Mouse (Mus musculus): Measurements from ENCODE around the gene Ifitm5. TPM values are rescaled to one million over a fixed set of nuclear protein-coding genes. Genes with fewer than 3 reads are reported as not detected.
"Not testable (repeated sequence)": the region's sequence is repeated elsewhere in the genome, so short reads cannot be mapped to it uniquely, and the experiment has no call there.

Gene Ifitm5
- polyA plus RNA-seq, 1 experiment from 2014 or later = 3.8 TPM

DNA sequence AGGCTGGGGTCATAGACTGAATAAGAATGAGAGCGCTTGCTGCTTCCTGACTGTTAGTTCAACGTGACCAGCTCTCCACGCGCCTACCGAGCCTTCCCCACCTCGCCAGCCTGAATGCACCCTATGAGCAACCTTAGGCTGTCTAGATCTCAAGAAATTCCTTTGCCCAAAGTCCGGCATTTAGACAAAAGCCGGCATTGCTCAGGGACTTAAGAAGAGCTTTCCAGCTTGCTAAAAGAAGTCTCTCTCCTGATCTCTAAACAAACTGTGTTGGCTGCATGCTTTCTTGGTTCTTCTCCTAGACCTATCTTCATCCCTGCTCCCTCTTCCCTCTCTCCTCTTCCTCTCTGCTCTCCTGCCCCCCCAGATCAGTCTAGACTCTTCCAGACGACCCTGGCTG is 24.8 kb upstream of the Ifitm5 start:
- no peak for DNase-seq (ENCODE audit: low spot score)
- 13% methylated on average over 9 of the region's 9 CpGs for WGBS
- no peaks in the 10 kb centered on the region for H3K9me3 ChIP-seq
- H3K4me1 ChIP-seq = peaks cover 38% of the 10 kb centered on the region
- H3K27ac ChIP-seq (replicated peaks) = 0 out of 2 replicates have a peak overlapping the region, but pooled peaks have one; percentile 37
- 0 out of 2 replicates have a peak overlapping the region, but pooled peaks have one; percentile 3 for H3K4me3 ChIP-seq
- peaks cover 24% of the 10 kb centered on the region for H3K27me3 ChIP-seq (replicated peaks; ENCODE audit: low read depth, poor library complexity, severe bottlenecking)
- no peaks in the 10 kb centered on the region for H3K36me3 ChIP-seq (replicated peaks)

DNA sequence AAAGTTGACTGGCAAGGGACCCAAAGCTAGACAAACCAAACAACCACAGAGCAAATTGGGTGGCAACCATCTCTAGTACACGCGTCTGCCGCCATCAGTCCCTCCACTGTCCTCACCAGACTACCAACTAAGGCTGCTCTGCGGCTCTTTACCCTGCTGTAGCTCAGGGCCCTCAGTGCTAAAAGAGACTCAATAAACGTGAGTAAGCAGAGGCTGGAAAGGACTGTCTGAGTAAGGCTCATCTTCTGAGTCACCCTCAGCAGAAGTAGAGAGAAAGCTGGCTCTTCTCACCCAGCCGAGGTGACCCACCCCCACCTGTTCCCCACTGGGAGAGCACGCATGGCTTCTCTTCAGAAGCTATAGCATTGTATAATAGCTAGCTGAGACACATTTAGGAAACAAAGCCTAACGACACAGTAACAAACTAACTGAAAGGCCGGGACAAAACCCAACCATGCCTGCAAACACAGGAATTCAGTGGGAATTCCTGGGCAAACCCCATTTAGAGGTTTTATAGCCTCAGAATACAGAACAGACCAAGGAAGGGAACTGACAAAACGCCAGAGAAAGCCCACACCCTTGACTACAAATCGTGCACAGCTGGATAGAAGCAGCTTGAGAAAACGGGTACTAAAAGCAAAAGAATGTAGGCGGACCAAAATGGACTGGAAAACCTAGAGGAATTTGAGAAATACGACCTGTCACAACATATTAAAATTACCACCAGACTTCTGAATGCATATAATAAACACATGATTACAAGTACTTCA is 23.5 kb upstream of the Ifitm5 start:
- no peaks in the 10 kb centered on the region for H3K9me3 ChIP-seq
- DNase-seq (ENCODE audit: low spot score) = no peak
- H3K36me3 ChIP-seq (replicated peaks) = no peaks in the 10 kb centered on the region
- peak overlapping the region; percentile 54; the same call in 1 of the 2 replicates for H3K27ac ChIP-seq (replicated peaks)
- 37% methylated on average over 14 of the region's 14 CpGs for WGBS
- no peak overlapping the region for H3K4me3 ChIP-seq
- peaks cover 36% of the 10 kb centered on the region for H3K27me3 ChIP-seq (replicated peaks; ENCODE audit: low read depth, poor library complexity, severe bottlenecking)
- H3K4me1 ChIP-seq = peaks cover 41% of the 10 kb centered on the region

DNA sequence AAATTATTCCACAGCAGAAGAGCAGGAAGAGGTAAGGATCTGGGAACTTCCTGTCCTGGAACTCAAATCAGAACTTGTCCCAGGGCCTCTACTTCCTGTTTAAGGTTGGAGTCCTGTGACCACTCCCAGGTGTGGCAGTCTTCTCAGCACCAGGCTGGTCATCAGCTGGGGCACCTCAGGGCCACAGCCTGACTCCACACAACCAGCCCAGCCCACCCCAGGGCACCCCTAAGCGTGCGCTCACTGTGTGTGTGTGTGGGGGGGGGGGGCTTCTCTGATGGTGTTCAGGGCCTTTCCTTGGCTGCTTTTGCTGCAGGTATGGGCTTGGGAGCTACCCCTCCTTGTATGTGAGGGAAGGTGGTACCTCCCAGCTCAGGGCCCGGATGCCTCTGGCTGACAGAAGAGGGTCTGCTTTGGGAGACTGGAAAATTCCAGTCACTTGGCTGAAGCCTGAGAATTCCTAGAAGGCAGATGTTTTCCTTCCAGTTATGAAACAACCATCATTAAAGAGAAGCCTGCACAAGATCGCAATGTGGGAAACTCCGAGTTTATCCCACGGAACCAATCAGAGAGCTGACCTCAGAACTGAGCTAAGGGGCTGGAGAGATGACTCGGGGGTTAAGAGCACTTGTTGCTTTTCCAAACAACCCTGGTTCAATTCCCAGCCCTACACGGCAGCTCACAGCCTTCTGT is 21.5 kb upstream of the Ifitm5 start:
- Histone ChIP-seq H3K27ac (replicated peaks) (no peak overlapping the region; the same call in 1 of the 2 replicates), H3K36me3 (replicated peaks) (no peaks in the 10 kb centered on the region), H3K9me3 (no peaks in the 10 kb centered on the region), H3K4me3 (no peak overlapping the region), H3K4me1 (peaks cover 55% of the 10 kb centered on the region), H3K27me3 (replicated peaks; ENCODE audit: low read depth, poor library complexity, severe bottlenecking) (peaks cover 36% of the 10 kb centered on the region)
- 84% methylated on average over 8 of the region's 8 CpGs for WGBS
- no peak for DNase-seq (ENCODE audit: low spot score)

DNA sequence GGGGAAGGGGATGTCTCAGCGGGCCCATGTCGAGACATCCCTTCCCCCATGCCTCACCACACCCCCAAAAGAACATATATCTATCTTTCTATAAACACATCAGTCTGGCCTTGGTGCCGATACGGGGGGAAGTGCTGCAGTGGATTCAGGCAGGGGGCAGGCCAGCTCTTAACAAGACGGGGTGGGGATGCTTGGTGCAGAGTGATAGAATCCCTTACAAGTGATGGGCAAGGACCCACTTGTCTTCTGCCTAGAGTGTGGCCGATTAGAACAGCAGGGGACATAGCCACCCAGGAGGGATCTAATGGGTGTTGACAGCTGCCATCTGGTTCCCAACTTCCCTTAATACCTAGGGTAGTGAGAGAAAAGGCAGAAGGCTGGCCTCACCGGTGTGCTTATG is 20.8 kb upstream of the Ifitm5 start:
- 55% methylated on average over 7 of the region's 7 CpGs for WGBS
- Histone ChIP-seq H3K27ac (replicated peaks) (no peak overlapping the region), H3K27me3 (replicated peaks; ENCODE audit: low read depth, poor library complexity, severe bottlenecking) (peaks cover 36% of the 10 kb centered on the region), H3K9me3 (no peaks in the 10 kb centered on the region), H3K4me3 (no peak overlapping the region), H3K36me3 (replicated peaks) (no peaks in the 10 kb centered on the region), H3K4me1 (peaks cover 55% of the 10 kb centered on the region)
- DNase-seq (ENCODE audit: low spot score) = no peak

DNA sequence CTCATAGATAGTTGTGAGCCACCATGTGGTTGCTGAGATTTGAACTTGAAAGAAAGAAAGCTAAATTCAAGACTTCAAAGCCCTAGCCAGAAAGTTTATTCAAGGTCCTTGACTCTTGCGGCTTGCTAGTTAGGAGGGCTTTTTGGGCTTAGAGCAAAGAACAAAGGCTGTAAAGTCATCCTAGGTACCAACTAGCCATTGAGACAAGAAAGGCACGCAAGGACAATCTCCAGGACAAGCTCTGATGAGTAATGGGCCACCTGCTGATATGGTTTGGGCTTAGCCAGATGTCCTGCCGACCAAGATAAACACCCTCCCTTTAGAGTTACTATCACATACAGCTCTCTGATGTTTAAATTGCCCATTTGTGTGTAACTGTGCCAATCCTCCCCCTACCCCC is 18.6 kb upstream of the Ifitm5 start:
- H3K27ac ChIP-seq (replicated peaks); H3K4me3 ChIP-seq; DNase-seq (ENCODE audit: low spot score); H3K36me3 ChIP-seq (replicated peaks); H3K9me3 ChIP-seq: not testable (repeated sequence)
- H3K27me3 ChIP-seq (replicated peaks; ENCODE audit: low read depth, poor library complexity, severe bottlenecking) = peaks cover 25% of the 10 kb centered on the region
- H3K4me1 ChIP-seq = peaks cover 41% of the 10 kb centered on the region
- WGBS = 25% methylated on average over 3 of the region's 3 CpGs

DNA sequence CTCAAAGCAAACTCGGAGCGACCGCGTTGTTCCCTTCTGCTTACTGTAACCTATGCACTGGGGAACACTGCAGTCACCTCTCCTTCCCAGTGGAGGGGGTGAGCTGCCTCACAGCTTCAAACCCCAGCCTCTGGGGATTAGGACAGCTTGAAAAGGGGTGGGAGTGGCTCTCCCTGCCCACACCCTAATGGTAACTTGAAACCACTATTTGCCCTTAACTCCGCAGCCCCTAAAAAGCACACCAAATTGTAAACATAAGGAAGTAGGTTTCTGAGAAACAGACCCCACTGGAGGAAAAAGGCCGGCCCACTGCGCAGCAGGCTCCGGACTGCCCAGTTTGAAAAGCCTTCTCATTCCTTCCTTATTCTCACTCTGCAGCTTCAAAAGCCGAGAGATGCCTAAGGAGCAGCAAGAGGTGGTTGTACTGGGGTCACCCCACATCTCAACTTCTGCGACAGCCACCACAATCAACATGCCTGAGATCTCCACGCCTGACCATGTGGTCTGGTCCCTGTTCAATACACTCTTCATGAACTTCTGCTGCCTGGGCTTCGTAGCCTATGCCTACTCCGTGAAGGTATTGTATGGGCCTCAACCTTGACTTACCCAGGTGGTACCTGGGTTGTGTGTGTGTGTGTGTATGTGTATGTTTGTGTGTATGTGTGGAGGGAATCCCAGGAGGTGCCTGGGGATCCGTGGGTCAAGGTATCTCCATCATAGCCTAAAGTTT is 17.9 kb upstream of the Ifitm5 start:
- Histone ChIP-seq H3K4me3 (peak overlapping the region; percentile 34), H3K27me3 (replicated peaks; ENCODE audit: low read depth, poor library complexity, severe bottlenecking) (peaks cover 25% of the 10 kb centered on the region), H3K27ac (replicated peaks) (peak overlapping the region; percentile 11), H3K36me3 (replicated peaks) (no peaks in the 10 kb centered on the region), H3K9me3 (no peaks in the 10 kb centered on the region), H3K4me1 (peaks cover 34% of the 10 kb centered on the region)
- peak; percentile 46 for DNase-seq (ENCODE audit: low spot score)
- WGBS = 7% methylated on average over 14 of the region's 14 CpGs

DNA sequence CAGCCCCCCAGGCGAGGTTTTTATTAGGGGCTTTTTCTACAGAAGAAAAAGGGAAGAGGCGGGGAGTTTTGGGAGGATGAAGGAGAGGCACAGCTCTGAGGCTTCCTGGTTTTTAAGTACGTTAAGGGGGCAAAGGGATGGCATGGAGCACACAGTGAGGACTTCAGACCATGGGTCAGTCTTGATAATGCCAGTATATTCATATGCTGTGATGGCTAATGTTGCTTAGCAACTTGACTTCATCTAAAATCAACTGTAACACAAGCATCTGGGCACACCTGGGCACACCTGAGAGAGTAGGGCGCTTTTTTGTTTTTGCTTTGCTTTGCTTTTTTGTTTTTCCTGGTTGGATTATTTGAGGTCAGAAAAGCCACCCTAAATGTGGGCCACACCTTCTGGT is 16.8 kb upstream of the Ifitm5 start, which contains the start of gene Ifitm1:
Gene Ifitm1, plus strand, starts transcription at position 301 of the 400 bp plus-strand sequence.
- Histone ChIP-seq H3K27me3 (replicated peaks; ENCODE audit: low read depth, poor library complexity, severe bottlenecking) (peaks cover 25% of the 10 kb centered on the region), H3K27ac (replicated peaks) (peak within 1 kb of the TSS; percentile 11), H3K9me3 (no peaks in the 10 kb centered on the region), H3K36me3 (replicated peaks) (no peaks in the 10 kb centered on the region), H3K4me1 (peaks cover 34% of the 10 kb centered on the region), H3K4me3 (peak within 1 kb of the TSS; percentile 34)
- DNase-seq (ENCODE audit: low spot score) = no peak
- WGBS = 78% methylated on average over 4 of the region's 4 CpGs

DNA sequence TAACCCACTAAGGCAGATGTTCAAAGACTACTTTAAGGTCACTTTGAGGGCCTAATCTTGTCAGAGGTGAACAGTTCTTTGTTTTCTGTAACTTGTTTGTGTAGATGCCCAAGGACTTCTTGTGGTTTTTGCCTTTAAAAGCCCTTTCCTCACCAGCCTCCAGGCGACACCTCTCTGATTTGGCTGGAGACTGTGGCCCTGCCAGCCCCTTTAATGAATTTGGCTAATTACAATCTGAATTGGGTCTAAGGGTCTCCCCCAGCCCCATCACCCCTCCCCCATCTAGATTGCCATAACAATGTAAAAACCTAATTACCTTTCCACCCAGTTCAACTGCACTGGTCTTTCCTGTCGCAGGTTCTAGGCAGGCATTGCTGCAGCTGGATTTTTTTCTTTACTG is 12.6 kb upstream of the Ifitm5 start:
- no peak overlapping the region for H3K4me3 ChIP-seq
- no peak overlapping the region for H3K27ac ChIP-seq (replicated peaks)
- H3K4me1 ChIP-seq = peaks cover 16% of the 10 kb centered on the region
- WGBS = 55% methylated on average over 2 of the region's 2 CpGs
- DNase-seq (ENCODE audit: low spot score) = no peak
- H3K9me3 ChIP-seq = no peaks in the 10 kb centered on the region
- peaks cover under 1% of the 10 kb centered on the region; the same call in 1 of the 2 replicates for H3K27me3 ChIP-seq (replicated peaks; ENCODE audit: low read depth, poor library complexity, severe bottlenecking)
- H3K36me3 ChIP-seq (replicated peaks) = no peaks in the 10 kb centered on the region

DNA sequence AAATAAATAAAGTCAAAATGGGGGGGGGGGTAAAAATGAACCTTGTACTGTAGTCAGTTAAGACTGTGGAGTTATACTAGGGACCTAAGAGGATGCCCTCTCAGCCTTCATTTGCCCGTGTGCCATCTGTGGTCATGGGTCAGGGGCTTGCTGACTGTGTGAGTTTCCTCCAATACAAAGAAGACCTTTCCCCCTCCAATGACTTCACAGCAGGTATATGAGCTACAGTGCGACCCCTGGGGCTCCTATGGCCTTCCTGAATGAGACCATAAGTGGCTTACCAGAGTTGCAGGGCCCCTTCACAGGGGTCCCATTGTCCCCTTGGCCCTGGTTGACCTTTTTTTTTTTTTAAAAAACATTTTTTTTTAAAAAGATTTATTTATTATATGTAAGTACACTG is 11.3 kb upstream of the Ifitm5 start:
- WGBS = 45% methylated on average over 2 of the region's 2 CpGs
- DNase-seq (ENCODE audit: low spot score) = no peak
- Histone ChIP-seq H3K36me3 (replicated peaks) (no peaks in the 10 kb centered on the region), H3K9me3 (no peaks in the 10 kb centered on the region), H3K4me1 (peaks cover 16% of the 10 kb centered on the region), H3K27ac (replicated peaks) (no peak overlapping the region), H3K4me3 (no peak overlapping the region), H3K27me3 (replicated peaks; ENCODE audit: low read depth, poor library complexity, severe bottlenecking) (peaks cover 6% of the 10 kb centered on the region; the same call in 1 of the 2 replicates)

DNA sequence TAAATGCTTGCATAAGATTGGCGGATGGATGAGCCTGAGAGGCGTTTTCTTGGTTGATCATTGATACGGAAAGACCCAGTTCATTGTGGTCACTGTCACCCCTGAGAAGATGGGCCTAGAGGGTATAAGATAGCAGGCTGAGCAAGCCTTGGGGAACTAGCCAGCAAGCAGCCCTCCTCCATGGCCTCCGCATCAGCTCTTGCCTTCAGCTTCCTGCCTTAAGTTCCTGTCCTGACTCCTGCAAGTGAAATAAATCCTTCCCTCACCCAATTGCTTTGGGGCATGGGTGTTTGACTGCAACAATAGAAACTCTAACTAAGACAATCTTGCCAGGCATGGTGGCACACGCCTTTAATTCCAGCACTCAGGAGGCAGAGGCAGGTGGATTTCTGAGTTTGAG is 9.9 kb upstream of the Ifitm5 start:
- H3K36me3 ChIP-seq (replicated peaks) = no peaks in the 10 kb centered on the region
- 64% methylated on average over 5 of the region's 5 CpGs for WGBS
- H3K27ac ChIP-seq (replicated peaks) = no peak overlapping the region
- no peak for DNase-seq (ENCODE audit: low spot score)
- H3K27me3 ChIP-seq (replicated peaks; ENCODE audit: low read depth, poor library complexity, severe bottlenecking) = peaks cover 6% of the 10 kb centered on the region; the same call in 1 of the 2 replicates
- H3K4me1 ChIP-seq = peaks cover 30% of the 10 kb centered on the region
- no peaks in the 10 kb centered on the region for H3K9me3 ChIP-seq
- H3K4me3 ChIP-seq = no peak overlapping the region

DNA sequence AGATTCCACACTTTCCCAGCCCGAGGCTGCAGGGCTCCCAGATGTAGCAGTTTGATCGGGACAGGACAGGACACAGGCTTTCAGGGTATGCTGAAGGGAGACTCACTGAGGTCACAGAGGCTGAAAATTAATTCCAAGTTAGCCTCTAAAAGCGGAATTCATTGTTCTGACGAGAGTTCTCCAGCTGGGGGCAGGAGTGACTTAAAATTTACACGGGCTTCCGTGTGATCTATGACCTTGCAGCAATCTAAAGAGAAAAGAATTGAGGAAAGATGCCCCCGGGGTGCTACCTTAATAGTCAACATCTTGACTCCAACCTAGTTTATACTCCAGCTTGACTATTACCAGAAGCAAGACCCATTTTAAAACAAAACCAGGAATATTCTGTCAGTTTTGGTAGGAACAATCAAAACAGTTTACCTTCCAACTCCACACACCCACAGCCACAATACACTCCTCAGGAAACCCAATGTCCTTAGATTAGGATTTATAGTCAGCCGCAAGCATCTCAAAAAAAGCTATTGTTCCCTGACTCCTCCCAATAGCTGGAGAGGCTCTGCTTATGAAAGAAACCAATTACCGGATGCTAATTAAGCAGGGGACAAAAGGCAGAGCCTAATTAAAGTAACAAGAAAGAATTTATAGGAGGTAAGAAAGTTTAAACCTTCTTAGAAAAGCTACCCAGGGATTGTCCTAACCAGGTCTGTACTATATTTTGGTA is 9.2 kb upstream of the Ifitm5 start:
- Histone ChIP-seq H3K36me3 (replicated peaks) (no peaks in the 10 kb centered on the region), H3K9me3 (no peaks in the 10 kb centered on the region), H3K4me3 (no peak overlapping the region), H3K27ac (replicated peaks) (no peak overlapping the region), H3K27me3 (replicated peaks; ENCODE audit: low read depth, poor library complexity, severe bottlenecking) (peaks cover 6% of the 10 kb centered on the region; the same call in 1 of the 2 replicates), H3K4me1 (peaks cover 37% of the 10 kb centered on the region)
- peak; percentile 44 for DNase-seq (ENCODE audit: low spot score)
- whole genome bisulfite sequencing = 6% methylated on average over 9 of the region's 9 CpGs

DNA sequence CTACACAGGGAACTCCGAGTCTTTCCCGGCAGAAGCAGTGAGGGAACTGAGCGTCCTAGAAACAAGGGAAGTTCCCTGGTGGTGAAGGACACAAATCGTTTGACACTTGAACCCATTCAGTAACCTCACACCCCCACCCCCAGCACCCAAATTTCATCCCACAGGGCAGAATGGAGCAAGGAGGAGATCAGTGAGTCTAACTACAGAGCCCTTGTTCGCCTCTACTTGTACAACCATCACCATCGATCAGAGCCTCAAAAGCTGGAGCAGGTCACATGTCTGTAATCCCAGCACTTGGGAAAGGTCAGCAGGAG is 6.4 kb upstream of the Ifitm5 start:
- no peaks in the 10 kb centered on the region for H3K9me3 ChIP-seq
- 46% methylated on average over 6 of the region's 6 CpGs for WGBS
- peaks cover 6% of the 10 kb centered on the region; the same call in 1 of the 2 replicates for H3K27me3 ChIP-seq (replicated peaks; ENCODE audit: low read depth, poor library complexity, severe bottlenecking)
- H3K36me3 ChIP-seq (replicated peaks) = peaks cover 13% of the 10 kb centered on the region
- H3K4me1 ChIP-seq = peaks cover 65% of the 10 kb centered on the region
- no peak for DNase-seq (ENCODE audit: low spot score)
- H3K4me3 ChIP-seq = peak overlapping the region; percentile 71
- peak overlapping the region; percentile 86 for H3K27ac ChIP-seq (replicated peaks)
